Mouse (Mus musculus) stomach, postnatal 0 days (tissue): Measurements from ENCODE around the gene Gm10382. TPM values are rescaled to one million over a fixed set of nuclear protein-coding genes. Genes with fewer than 3 reads are reported as not detected.

Experiments
- ATAC-seq: fragments of 200-750 bp; cut with Nextera tagmentation; 2 replicates; pipeline ENCODE4 v1.8.0; 2017; ENCODE audit not compliant: low FRiP score, low TSS enrichment
- DNase-seq: peaks from one replicate; pipeline ENCODE4 v3.0.0-alpha.2; 2016; ENCODE audit warnings: low spot score
- H3K27ac ChIP-seq: fragments of 300-500 bp; sonication (generic); replicated peaks from 2 replicates; pipeline ENCODE4 v1.5.1; 2014; ENCODE audit warnings: mild to moderate bottlenecking, control low read depth
- H3K27me3 ChIP-seq: fragments of 300-500 bp; sonication (generic); 2 replicates; pipeline ENCODE4 v1.6.1; 2014; ENCODE audit warnings: low read length; ENCODE audit not compliant: control insufficient read depth, insufficient read depth
- H3K36me3 ChIP-seq: fragments of 300-500 bp; sonication (generic); 2 replicates; pipeline ENCODE4 v1.6.1; 2014; ENCODE audit warnings: low read length, mixed read lengths; ENCODE audit not compliant: control insufficient read depth, insufficient read depth
- H3K4me1 ChIP-seq: fragments of 300-500 bp; sonication (generic); replicated peaks from 2 replicates; pipeline ENCODE4 v1.6.1; 2014; ENCODE audit warnings: antibody characterized with exemption; ENCODE audit not compliant: control insufficient read depth, insufficient read depth
- H3K4me2 ChIP-seq: fragments of 300-500 bp; sonication (generic); replicated peaks from 2 replicates; pipeline ENCODE4 v1.6.1; 2014; ENCODE audit warnings: low read depth, mild to moderate bottlenecking, control low read depth, moderate library complexity
- H3K4me3 ChIP-seq: fragments of 300-500 bp; sonication (generic); 2 replicates; pipeline ENCODE4 v1.5.1; 2014; ENCODE audit warnings: low read depth, low read length, control low read depth
- H3K9ac ChIP-seq: fragments of 300-500 bp; sonication (generic); 2 replicates; pipeline ENCODE4 v1.6.1; 2014; ENCODE audit warnings: mild to moderate bottlenecking, low read length, control low read depth, mixed read lengths
- H3K9me3 ChIP-seq: fragments of 300-500 bp; sonication (generic); 2 replicates; pipeline ENCODE4 v1.6.1; 2016; ENCODE audit warnings: low read length; ENCODE audit not compliant: control insufficient read depth
- CTCF ChIP-seq: IDR thresholded peaks from 2 replicates; pipeline ENCODE4 v1.5.1; 2016; ENCODE audit warnings: antibody characterized with exemption, low read depth, mild to moderate bottlenecking, moderate library complexity
- EP300 ChIP-seq: optimal IDR thresholded peaks from 2 replicates; pipeline ENCODE3; 2016; ENCODE audit warnings: antibody characterized with exemption
- WGBS: fragments of 180-500 bp; shearing (Covaris S2); extraction: QIAGEN DNeasy Blood & Tissue Kit; methylation state at CpG from one replicate; pipeline ENCODE4 v1.1.7; 2014; 5-methylcytosine and 5-hydroxymethylcytosine counted together
- polyA plus RNA-seq: library from polyadenylated mRNA; unstranded; fragments of >200 nt; fragmentation: Nextera tagmentation; extraction: Ambion mirVana; gene quantifications from 2 replicates; pipeline ENCODE4 v1.2.1, GENCODE M21; 2015

Gm10382 gene
- 0.51 and 0.56 TPM in 2 replicates for polyA plus RNA-seq

DNA sequence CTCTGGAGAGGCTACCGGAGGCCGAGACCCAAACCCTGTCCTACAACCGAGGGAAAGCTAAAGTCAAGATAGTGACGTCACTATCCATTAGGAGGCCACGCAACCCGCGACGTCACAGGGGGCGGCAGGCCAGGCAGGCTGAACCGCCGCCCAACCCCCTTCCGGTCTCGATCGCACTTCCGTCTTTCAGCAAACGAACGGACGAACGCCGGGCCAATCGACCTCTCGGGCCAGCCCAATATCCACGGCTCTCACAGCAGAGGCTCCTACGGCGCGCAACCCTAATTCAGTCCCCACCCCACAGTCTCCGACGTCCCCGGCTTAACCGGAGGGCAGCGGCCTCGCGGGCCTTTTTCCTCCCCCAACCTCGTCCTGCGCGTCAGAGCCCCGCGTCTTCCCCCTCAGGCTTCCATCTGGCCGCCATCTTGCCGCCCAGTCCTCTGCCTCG is at the start of gene Gm10382:
Gm10382 (plus strand) TSS at position 192 of the 448 bp plus-strand sequence.
- Histone ChIP-seq H3K27ac (peak within 1 kb of the TSS; percentile 96), H3K4me3 (peak within 1 kb of the TSS; percentile 100), H3K27me3 (no peaks in the 10 kb centered on the region), H3K4me2 (peak within 1 kb of the TSS; percentile 89), H3K36me3 (peaks cover 7% of the 10 kb centered on the region), H3K9ac (peak within 1 kb of the TSS; percentile 100), H3K4me1 (peaks cover 8% of the 10 kb centered on the region; the same call in 1 of the 2 replicates), H3K9me3 (no peaks in the 10 kb centered on the region)
- TF ChIP-seq CTCF (no peak), EP300 (peak; percentile 60)
- ATAC-seq (peak; percentile 18), DNase-seq (peak; percentile 91)
- under 1% methylated on average over 40 of the region's 41 CpGs for WGBS

DNA sequence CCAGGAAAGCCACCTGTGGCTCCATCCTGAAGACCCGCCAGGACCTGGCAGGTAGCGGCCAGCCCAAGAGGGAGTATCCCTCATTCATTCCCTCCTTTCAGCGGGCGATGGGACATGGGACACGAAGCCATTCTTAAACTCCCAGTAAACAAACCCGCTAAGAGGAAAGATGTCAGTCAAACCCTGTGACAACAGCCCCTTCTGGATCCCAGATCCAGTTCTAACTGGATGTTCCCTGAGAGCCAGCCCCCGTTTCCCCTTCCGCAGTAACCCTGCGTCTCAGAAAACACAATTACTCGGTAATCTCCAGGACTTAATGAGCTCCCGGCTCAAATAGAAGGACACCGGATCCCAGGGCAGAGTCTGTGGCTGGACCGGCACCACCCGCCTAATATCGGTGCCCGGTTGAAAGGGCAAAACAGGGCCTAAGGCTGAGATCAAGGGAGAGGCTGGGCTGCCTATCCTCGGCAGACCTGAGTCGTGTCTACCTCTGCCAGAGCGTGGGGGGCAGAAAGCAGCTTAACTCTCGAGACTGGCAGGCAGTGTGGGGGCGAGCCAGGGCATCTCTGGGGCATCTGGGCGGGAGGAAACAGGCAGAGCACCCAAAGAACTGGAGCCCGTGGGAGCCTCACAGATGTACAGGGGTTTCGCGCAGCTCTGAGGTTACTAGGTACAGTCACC is 49.1 kb upstream of the Gm10382 start:
- Histone ChIP-seq H3K4me3 (peak overlapping the region; percentile 76), H3K4me1 (peaks cover 7% of the 10 kb centered on the region), H3K9ac (peak overlapping the region; percentile 75), H3K36me3 (no peaks in the 10 kb centered on the region), H3K4me2 (peak overlapping the region; percentile 96), H3K27ac (peak overlapping the region; percentile 61), H3K27me3 (no peaks in the 10 kb centered on the region), H3K9me3 (no peaks in the 10 kb centered on the region)
- no peak for TF ChIP-seq EP300
- TF ChIP-seq CTCF = no peak
- WGBS = 8% methylated on average over 25 of the region's 25 CpGs
- ATAC-seq = peak; percentile 5; the same call in 1 of the 2 replicates
- peak; percentile 29 for DNase-seq

DNA sequence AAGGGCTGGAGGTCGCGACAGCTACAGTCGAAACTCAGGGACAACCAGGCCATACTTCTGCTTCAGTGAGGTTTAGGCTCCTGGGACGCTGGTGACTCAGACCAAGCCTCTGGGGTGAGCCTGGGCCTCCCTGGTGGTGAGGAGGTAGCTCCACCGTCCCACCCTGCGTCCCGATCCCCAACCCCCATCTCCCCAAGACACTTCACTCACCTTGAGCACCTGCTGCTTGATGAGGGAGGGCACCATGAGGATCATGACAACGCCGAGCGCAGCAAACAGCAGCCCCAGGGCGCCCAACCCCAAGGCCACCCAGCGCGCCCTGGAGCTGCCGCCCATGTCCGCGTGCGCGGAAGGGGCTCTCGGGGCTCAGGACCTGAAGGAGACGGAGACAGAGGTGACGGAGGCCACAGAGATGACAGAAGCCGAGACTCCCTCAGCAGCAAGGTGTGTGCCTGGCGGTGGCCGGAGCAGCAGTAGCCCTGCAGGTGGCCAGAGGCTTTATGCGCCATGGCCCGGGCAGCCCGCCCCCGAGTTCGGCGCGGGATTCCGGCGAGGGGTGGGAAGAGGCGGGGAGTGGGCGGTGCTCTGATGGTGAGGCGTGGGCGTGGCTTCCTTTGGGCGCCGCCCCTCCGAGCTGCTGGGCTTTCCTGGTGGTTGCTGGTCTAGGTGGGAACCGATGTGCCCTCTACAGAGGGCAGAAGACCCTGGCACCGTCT is 48.4 kb upstream of the Gm10382 start, which contains the start of gene Scarb1:
Scarb1 (minus strand) TSS at position 548 of the 716 bp plus-strand sequence.
- Histone ChIP-seq H3K36me3 (no peaks in the 10 kb centered on the region), H3K27me3 (no peaks in the 10 kb centered on the region), H3K4me1 (peaks cover 7% of the 10 kb centered on the region), H3K4me2 (peak within 1 kb of the TSS; percentile 96), H3K9ac (peak within 1 kb of the TSS; percentile 75), H3K4me3 (peak within 1 kb of the TSS; percentile 76), H3K27ac (peak within 1 kb of the TSS; percentile 61), H3K9me3 (no peaks in the 10 kb centered on the region)
- TF ChIP-seq CTCF = peak; percentile 26; the same call in 1 of the 2 replicates
- TF ChIP-seq EP300 = no peak
- ATAC-seq (peak; percentile 87), DNase-seq (peak; percentile 91)
- 0% methylated on average over 42 of the region's 42 CpGs for WGBS

DNA sequence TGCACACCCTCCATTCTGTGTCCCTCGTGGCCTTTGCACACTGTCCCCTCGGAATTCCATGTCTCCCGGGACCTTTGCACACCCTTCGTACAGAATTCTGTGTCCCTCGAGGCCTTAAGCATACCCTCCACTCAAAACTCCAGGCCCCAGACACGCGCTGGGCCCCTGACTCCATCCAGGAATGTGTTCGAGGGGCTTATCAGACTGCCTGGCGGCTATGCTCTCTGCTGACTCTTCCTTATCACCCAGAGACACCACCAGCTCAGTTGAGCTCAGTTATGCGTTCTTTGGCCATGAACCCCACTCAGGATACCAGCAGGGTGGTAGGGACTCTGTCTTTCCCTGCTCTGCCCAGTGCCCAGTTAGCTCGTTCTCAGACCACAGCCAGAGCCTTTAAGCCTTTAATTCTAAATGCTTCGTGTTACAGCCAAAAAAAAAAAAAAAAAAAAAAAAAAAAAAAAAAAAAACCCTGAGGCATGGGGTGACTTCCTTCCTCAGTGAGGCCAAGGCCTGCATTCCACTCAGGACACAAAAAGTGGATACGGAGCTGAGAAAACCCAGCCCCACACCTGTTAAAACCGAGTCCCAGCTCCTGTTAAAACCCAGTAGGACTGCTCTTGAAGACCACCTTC is 47.5 kb upstream of the Gm10382 start:
- ATAC-seq (no peak), DNase-seq (no peak)
- Histone ChIP-seq H3K4me3 (peak overlapping the region; percentile 76; the same call in 1 of the 2 replicates), H3K27me3 (no peaks in the 10 kb centered on the region), H3K4me1 (peaks cover 7% of the 10 kb centered on the region), H3K9ac (peak overlapping the region; percentile 75; the same call in 1 of the 2 replicates), H3K4me2 (peak overlapping the region; percentile 96), H3K36me3 (no peaks in the 10 kb centered on the region), H3K27ac (no peak overlapping the region), H3K9me3 (no peaks in the 10 kb centered on the region)
- WGBS = 50% methylated on average over 14 of the region's 14 CpGs
- TF ChIP-seq EP300 (no peak), CTCF (no peak)

DNA sequence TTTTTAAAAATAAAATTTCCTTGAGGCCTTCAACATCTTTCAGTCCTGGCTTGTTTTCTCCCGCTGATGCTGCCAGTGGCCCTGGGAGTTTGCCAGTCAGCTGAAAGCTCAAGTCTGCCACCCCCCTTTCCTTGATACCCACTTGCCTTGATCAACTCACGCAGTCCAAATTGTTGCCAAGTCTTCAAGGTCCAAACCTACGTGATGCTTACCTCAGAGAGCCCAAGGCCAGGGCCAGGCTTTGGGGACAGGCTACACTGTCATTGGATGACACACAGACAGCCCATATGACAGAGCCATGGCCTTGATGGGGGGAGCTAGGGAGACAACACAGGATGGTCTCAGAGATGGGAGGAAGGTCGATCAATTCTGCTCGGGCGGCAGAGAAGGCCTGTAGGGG is 44.8 kb upstream of the Gm10382 start:
- peaks cover 7% of the 10 kb centered on the region for H3K4me1 ChIP-seq
- H3K27ac ChIP-seq = no peak overlapping the region
- no peaks in the 10 kb centered on the region for H3K27me3 ChIP-seq
- DNase-seq = no peak
- ATAC-seq = no peak
- H3K9ac ChIP-seq = no peak overlapping the region
- H3K4me3 ChIP-seq = no peak overlapping the region
- TF ChIP-seq CTCF (no peak), EP300 (no peak)
- H3K36me3 ChIP-seq = no peaks in the 10 kb centered on the region
- no peaks in the 10 kb centered on the region for H3K9me3 ChIP-seq
- no peak overlapping the region for H3K4me2 ChIP-seq
- WGBS = 91% methylated on average over 6 of the region's 6 CpGs
